Mouse (Mus musculus) myocyte (in vitro differentiated cells): ENCODE measurements around the gene Slc2a3. TPM values are rescaled to one million over a fixed set of nuclear protein-coding genes. Genes with fewer than 3 reads are reported as not detected.

Source experiments
- H3K27me3 ChIP-seq: one replicate; pipeline ENCODE4 v1.6.1; 2011; ENCODE audit not compliant: control insufficient read depth, insufficient read depth, insufficient read length
- H3K36me3 ChIP-seq: one replicate; pipeline ENCODE4 v1.6.1; 2011; ENCODE audit not compliant: control insufficient read depth, insufficient read depth
- H3K4me2 ChIP-seq: one replicate; pipeline ENCODE4 v1.6.1; 2011; ENCODE audit warnings: low read depth, control low read depth
- H3K4me3 ChIP-seq: one replicate; pipeline ENCODE4 v1.5.1; 2011; ENCODE audit warnings: mild to moderate bottlenecking, control low read depth, moderate library complexity
- H3K79me2 ChIP-seq: one replicate; pipeline ENCODE4 v1.6.1; 2011; ENCODE audit not compliant: control insufficient read depth, insufficient read depth
- H3ac ChIP-seq: one replicate; pipeline ENCODE4 v1.6.1; 2011; ENCODE audit not compliant: control insufficient read depth, insufficient read length
- CEBPB ChIP-seq: IDR thresholded peaks from 2 replicates; pipeline ENCODE4 v1.6.1; 2011; ENCODE audit warnings: mild to moderate bottlenecking, moderate library complexity; ENCODE audit not compliant: poor library complexity, insufficient read depth, severe bottlenecking
- E2F4 ChIP-seq: IDR thresholded peaks from one replicate; pipeline ENCODE4 v1.6.1; 2011; ENCODE audit warnings: mild to moderate bottlenecking, control low read depth, moderate library complexity; ENCODE audit not compliant: insufficient read depth
- MAX ChIP-seq: IDR thresholded peaks from one replicate; pipeline ENCODE4 v1.6.1; 2011; ENCODE audit warnings: low read depth, mild to moderate bottlenecking, control low read depth
- MYOD1 ChIP-seq, 3 experiments: IDR thresholded peaks; one replicate each; pipeline ENCODE4 v1.6.1; 2011; ENCODE audit warnings: control low read depth in 2 of 3, low read depth in 2 of 3, mild to moderate bottlenecking in 2 of 3, moderate library complexity in 1 of 3; ENCODE audit not compliant: insufficient read length in 2 of 3, control insufficient read depth in 1 of 3
- MYOG ChIP-seq, 3 experiments: IDR thresholded peaks; one replicate each; pipeline ENCODE4 v1.6.1; 2011; ENCODE audit warnings: control low read depth in 2 of 3, low read depth in 2 of 3, mild to moderate bottlenecking in 2 of 3; ENCODE audit not compliant: insufficient read length in 2 of 3, control insufficient read depth in 1 of 3, insufficient read depth in 1 of 3
- POLR2A ChIP-seq: IDR thresholded peaks from one replicate; pipeline ENCODE4 v1.6.1; 2011; ENCODE audit warnings: low read depth, mild to moderate bottlenecking, control low read depth, moderate library complexity; ENCODE audit not compliant: insufficient read length
- POLR2AphosphoS2 ChIP-seq: IDR thresholded peaks from one replicate; pipeline ENCODE4 v1.6.1; 2011; ENCODE audit warnings: low read depth, control low read depth; ENCODE audit not compliant: insufficient read length
- REST ChIP-seq: IDR thresholded peaks from one replicate; pipeline ENCODE4 v1.6.1; 2011; ENCODE audit warnings: mild to moderate bottlenecking, control low read depth, moderate library complexity; ENCODE audit not compliant: insufficient read depth, insufficient read length
- SRF ChIP-seq: IDR thresholded peaks from one replicate; pipeline ENCODE4 v1.6.1; 2011; ENCODE audit warnings: low read depth; ENCODE audit not compliant: control insufficient read depth, insufficient read length
- TCF12 ChIP-seq: IDR thresholded peaks from one replicate; pipeline ENCODE4 v1.6.1; 2011; ENCODE audit warnings: mild to moderate bottlenecking, control low read depth; ENCODE audit not compliant: poor library complexity, insufficient read depth, severe bottlenecking
- TCF3 ChIP-seq: IDR thresholded peaks from one replicate; pipeline ENCODE4 v1.6.1; 2011; ENCODE audit warnings: low read depth, control low read depth; ENCODE audit not compliant: insufficient read length
- USF1 ChIP-seq: IDR thresholded peaks from one replicate; pipeline ENCODE4 v1.6.1; 2011; ENCODE audit warnings: low read depth, mild to moderate bottlenecking, control low read depth, moderate library complexity
- polyA plus RNA-seq: library from polyadenylated mRNA; unstranded; fragments of >200 nt; fragmentation: generic; extraction: Trizol; gene quantifications from one replicate; pipeline ENCODE4 v1.2.1, GENCODE M21; 2012; ENCODE audit warnings: missing spikeins

The Slc2a3 gene
- polyA plus RNA-seq, 1 experiment, result 1.2 TPM

DNA sequence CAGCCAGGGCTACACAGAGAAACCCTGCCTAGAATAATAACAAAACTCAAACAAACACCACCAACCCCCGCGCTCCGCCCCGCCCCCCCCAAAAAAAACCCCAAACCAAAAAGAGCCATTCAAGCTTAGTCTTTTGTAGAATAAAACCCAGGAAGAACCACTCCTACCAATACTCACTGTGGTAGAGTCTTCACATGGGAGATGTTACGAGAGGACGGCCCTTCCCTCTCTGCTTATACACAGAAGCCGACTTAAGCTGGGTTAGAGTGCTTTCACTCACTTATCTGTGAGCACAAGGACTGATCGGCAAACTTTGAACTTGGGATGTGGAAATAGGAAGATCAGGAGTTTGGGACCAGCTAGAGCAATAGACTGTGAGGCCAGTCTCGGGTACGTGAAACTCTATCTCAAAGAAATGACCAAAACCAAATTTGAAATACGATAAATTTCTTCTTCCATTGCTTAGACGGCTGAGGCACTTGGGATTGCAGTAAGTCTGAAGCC lies 95.1 kb downstream of the Slc2a3 start:
- TF ChIP-seq POLR2A (no peak), MYOG (IDR thresholded peaks at IDR 0.05; ENCODE audit: control insufficient read depth in 1 of 3, insufficient read depth in 1 of 3, insufficient read length in 2 of 3, low read depth in 2 of 3) (no peak), CEBPB (no peak), E2F4 (no peak), MYOD1 (IDR thresholded peaks at IDR 0.05; ENCODE audit: control insufficient read depth in 1 of 3, insufficient read length in 2 of 3, low read depth in 2 of 3) (no peak), MAX (no peak), USF1 (no peak), SRF (no peak), TCF12 (no peak), REST (no peak), POLR2AphosphoS2 (no peak), TCF3 (no peak)
- no peaks in the 10 kb centered on the region for H3K79me2 ChIP-seq
- no peak overlapping the region for H3K4me2 ChIP-seq
- no peaks in the 10 kb centered on the region for H3K27me3 ChIP-seq
- no peaks in the 10 kb centered on the region for H3K36me3 ChIP-seq
- no peak overlapping the region for H3K4me3 ChIP-seq
- no peak overlapping the region for H3ac ChIP-seq

DNA sequence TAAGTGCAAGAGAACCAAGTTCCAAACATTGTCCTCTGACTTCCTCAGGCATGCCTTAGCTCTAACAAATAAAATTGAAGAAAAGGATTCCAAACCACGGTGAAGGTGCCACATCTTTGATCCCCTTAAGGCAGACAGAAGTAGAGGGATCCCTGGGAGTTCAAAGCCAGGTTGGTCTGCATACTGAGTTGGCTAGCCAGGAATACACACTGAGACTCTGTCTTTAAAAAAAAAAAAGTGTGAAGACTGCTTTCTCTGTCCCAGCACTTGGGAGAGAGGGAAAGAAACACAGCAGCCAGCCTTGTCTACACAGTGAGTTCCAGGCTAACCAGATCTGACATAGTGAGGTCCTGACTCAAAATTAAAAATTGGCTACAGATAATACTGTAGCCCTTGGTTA lies 97.7 kb downstream of the Slc2a3 start:
- H3K4me3 ChIP-seq, result no peak overlapping the region
- TF ChIP-seq CEBPB, result no peak
- TF ChIP-seq MAX, result no peak
- no peak for TF ChIP-seq MYOG (IDR thresholded peaks at IDR 0.05; ENCODE audit: control insufficient read depth in 1 of 3, insufficient read depth in 1 of 3, insufficient read length in 2 of 3, low read depth in 2 of 3)
- TF ChIP-seq REST, result no peak
- no peak for TF ChIP-seq MYOD1 (IDR thresholded peaks at IDR 0.05; ENCODE audit: control insufficient read depth in 1 of 3, insufficient read length in 2 of 3, low read depth in 2 of 3)
- TF ChIP-seq SRF, result no peak
- no peak for TF ChIP-seq POLR2A
- no peak for TF ChIP-seq POLR2AphosphoS2
- TF ChIP-seq USF1, result no peak
- TF ChIP-seq TCF3, result no peak
- TF ChIP-seq TCF12, result no peak
- no peak for TF ChIP-seq E2F4
- H3K79me2 ChIP-seq, result no peaks in the 10 kb centered on the region
- no peaks in the 10 kb centered on the region for H3K36me3 ChIP-seq
- H3K4me2 ChIP-seq, result peak overlapping the region; percentile 87
- no peak overlapping the region for H3ac ChIP-seq
- H3K27me3 ChIP-seq, result no peaks in the 10 kb centered on the region

GRCm38 (mm10) chr6:122703251-122703650 lies 98.2 kb downstream of the Slc2a3 start:
- Histone ChIP-seq H3ac (no peak overlapping the region), H3K4me3 (peak overlapping the region; percentile 20), H3K27me3 (no peaks in the 10 kb centered on the region), H3K79me2 (no peaks in the 10 kb centered on the region), H3K36me3 (no peaks in the 10 kb centered on the region), H3K4me2 (peak overlapping the region; percentile 87)
- no peak for TF ChIP-seq SRF
- TF ChIP-seq POLR2A, result no peak
- no peak for TF ChIP-seq POLR2AphosphoS2
- TF ChIP-seq MAX, result no peak
- TF ChIP-seq MYOG (IDR thresholded peaks at IDR 0.05; ENCODE audit: control insufficient read depth in 1 of 3, insufficient read depth in 1 of 3, insufficient read length in 2 of 3, low read depth in 2 of 3), result no peak
- TF ChIP-seq CEBPB, result no peak
- no peak for TF ChIP-seq REST
- TF ChIP-seq MYOD1 (IDR thresholded peaks at IDR 0.05; ENCODE audit: control insufficient read depth in 1 of 3, insufficient read length in 2 of 3, low read depth in 2 of 3), result no peak
- TF ChIP-seq E2F4, result no peak
- no peak for TF ChIP-seq TCF12
- no peak for TF ChIP-seq USF1
- TF ChIP-seq TCF3, result no peak

GRCm38 (mm10) chr6:122702480-122703124 lies 98.8 kb downstream of the Slc2a3 start:
- H3K4me2 ChIP-seq, result peak overlapping the region; percentile 87
- H3K36me3 ChIP-seq, result no peaks in the 10 kb centered on the region
- no peaks in the 10 kb centered on the region for H3K79me2 ChIP-seq
- H3ac ChIP-seq, result no peak overlapping the region
- H3K4me3 ChIP-seq, result peak overlapping the region; percentile 20
- TF ChIP-seq POLR2AphosphoS2, result no peak
- TF ChIP-seq MYOD1 (IDR thresholded peaks at IDR 0.05; ENCODE audit: control insufficient read depth in 1 of 3, insufficient read length in 2 of 3, low read depth in 2 of 3), result no peak
- no peak for TF ChIP-seq CEBPB
- no peak for TF ChIP-seq TCF12
- no peak for TF ChIP-seq SRF
- no peak for TF ChIP-seq POLR2A
- TF ChIP-seq E2F4, result no peak
- no peak for TF ChIP-seq REST
- no peak for TF ChIP-seq TCF3
- TF ChIP-seq USF1, result no peak
- TF ChIP-seq MAX, result no peak
- no peak for TF ChIP-seq MYOG (IDR thresholded peaks at IDR 0.05; ENCODE audit: control insufficient read depth in 1 of 3, insufficient read depth in 1 of 3, insufficient read length in 2 of 3, low read depth in 2 of 3)
- H3K27me3 ChIP-seq, result no peaks in the 10 kb centered on the region
